Mouse (Mus musculus) MEL (cell line): ENCODE results near the gene Gm20388.

ENCODE experiments used
- CHD1 ChIP-seq: IDR thresholded peaks from 2 replicates; pipeline ENCODE4 v1.6.1; 2012; ENCODE audit warnings: low read depth, mild to moderate bottlenecking, inconsistent platforms, low read length, improper control_type of control experiment
- CTCF ChIP-seq, 3 experiments: IDR thresholded peaks in 2 of 3; conservative IDR thresholded peaks in 1 of 3; 2 replicates each; pipeline ENCODE4 v1.5.1; 2011 to 2012; ENCODE audit warnings: low read length in 3 of 3, low read depth in 2 of 3, mild to moderate bottlenecking in 2 of 3, improper control_type of control experiment in 1 of 3, inconsistent platforms in 1 of 3, mixed read lengths in 1 of 3, moderate library complexity in 1 of 3; ENCODE audit not compliant: control insufficient read depth in 1 of 3, insufficient read depth in 1 of 3, poor library complexity in 1 of 3, severe bottlenecking in 1 of 3
- E2F4 ChIP-seq: IDR thresholded peaks from 2 replicates; pipeline ENCODE4 v1.6.1; 2011; ENCODE audit warnings: low read depth, low read length, improper control_type of control experiment, borderline replicate concordance
- HCFC1 ChIP-seq: IDR thresholded peaks from 2 replicates; pipeline ENCODE4 v1.6.1; 2012; ENCODE audit warnings: low read depth, mild to moderate bottlenecking, inconsistent platforms, low read length, improper control_type of control experiment, moderate library complexity
- JUND ChIP-seq: IDR thresholded peaks from 2 replicates; pipeline ENCODE4 v1.6.1; 2011; ENCODE audit warnings: low read depth, mild to moderate bottlenecking, improper control_type of control experiment, low read length
- MAX ChIP-seq: IDR thresholded peaks from 2 replicates; pipeline ENCODE4 v1.6.1; 2011; ENCODE audit warnings: low read length, improper control_type of control experiment
- MAZ ChIP-seq: IDR thresholded peaks from 2 replicates; pipeline ENCODE4 v1.6.1; 2012; ENCODE audit warnings: low read depth, mild to moderate bottlenecking, inconsistent platforms, low read length, improper control_type of control experiment
- POLR2A ChIP-seq, 2 experiments: IDR thresholded peaks; 2 replicates each; pipeline ENCODE4 v1.6.1; 2011 to 2012; ENCODE audit warnings: low read length in 2 of 2, mild to moderate bottlenecking in 2 of 2, control low read depth in 1 of 2, improper control_type of control experiment in 1 of 2, low read depth in 1 of 2, moderate library complexity in 1 of 2; ENCODE audit not compliant: control insufficient read depth in 1 of 2, insufficient read depth in 1 of 2, poor library complexity in 1 of 2
- RAD21 ChIP-seq: IDR thresholded peaks from 2 replicates; pipeline ENCODE4 v1.6.1; 2011; ENCODE audit warnings: mild to moderate bottlenecking, low read depth, low read length, improper control_type of control experiment
- USF2 ChIP-seq, 2 experiments: IDR thresholded peaks; 2 replicates each; pipeline ENCODE4 v1.6.1; 2011 to 2012; ENCODE audit warnings: improper control_type of control experiment in 2 of 2, low read length in 2 of 2, borderline replicate concordance in 1 of 2, inconsistent platforms in 1 of 2, low read depth in 1 of 2, mild to moderate bottlenecking in 1 of 2; ENCODE audit not compliant: insufficient read depth in 1 of 2

DNA sequence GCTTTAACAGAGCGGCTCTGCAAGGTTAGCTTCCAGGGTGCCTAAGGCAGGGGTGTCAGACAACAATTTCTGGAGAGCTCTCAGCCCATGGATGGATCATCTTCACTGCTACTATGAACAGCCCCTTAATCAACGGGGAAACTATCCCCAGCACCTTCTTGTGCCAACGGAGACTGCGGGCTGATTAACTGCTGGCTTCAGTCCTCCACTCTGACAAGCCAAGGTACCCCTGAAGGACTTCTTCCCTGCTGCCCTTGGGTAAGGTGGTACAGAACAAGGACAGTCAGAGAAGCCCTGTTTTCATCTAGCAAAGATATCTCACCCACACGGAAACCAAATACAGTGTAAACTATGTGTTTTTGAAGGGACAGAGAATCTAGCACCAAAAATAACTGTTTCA, 3039.1 kb downstream of the Gm20388 start:
- TF ChIP-seq MAZ: no peak
- no peak for TF ChIP-seq POLR2A (IDR thresholded peaks at IDR 0.05; ENCODE audit: control insufficient read depth in 1 of 2, insufficient read depth in 1 of 2, low read depth in 1 of 2, low read length in 2 of 2, poor library complexity in 1 of 2)
- TF ChIP-seq USF2 (IDR thresholded peaks at IDR 0.05; ENCODE audit: borderline replicate concordance in 1 of 2, insufficient read depth in 1 of 2, low read depth in 1 of 2, low read length in 2 of 2): no peak
- TF ChIP-seq E2F4: no peak
- no peak for TF ChIP-seq HCFC1
- no peak for TF ChIP-seq MAX
- no peak for TF ChIP-seq CTCF (IDR thresholded peaks at IDR 0.05 in 2 of 3, conservative IDR thresholded peaks at IDR 0.05 in 1 of 3; ENCODE audit: control insufficient read depth in 1 of 3, insufficient read depth in 1 of 3, low read depth in 2 of 3, low read length in 3 of 3, poor library complexity in 1 of 3, severe bottlenecking in 1 of 3)
- TF ChIP-seq CHD1: no peak
- no peak for TF ChIP-seq RAD21
- no peak for TF ChIP-seq JUND
